Mouse (Mus musculus) C2C12 (cell line): ENCODE measurements around the gene Cyp2w1. TPM values are rescaled to one million over a fixed set of nuclear protein-coding genes. Genes with fewer than 3 reads are reported as not detected.

Experiments
- H3K27me3 ChIP-seq: one replicate; pipeline ENCODE4 v1.6.1; 2011; ENCODE audit not compliant: control insufficient read depth, insufficient read depth, insufficient read length
- H3K36me3 ChIP-seq: one replicate; pipeline ENCODE4 v1.6.1; 2011; ENCODE audit not compliant: control insufficient read depth, insufficient read depth
- H3K4me3 ChIP-seq: one replicate; pipeline ENCODE4 v1.5.1; 2011; ENCODE audit warnings: mild to moderate bottlenecking, control low read depth; ENCODE audit not compliant: poor library complexity, insufficient read depth, severe bottlenecking
- H3K79me2 ChIP-seq: one replicate; pipeline ENCODE4 v1.6.1; 2011; ENCODE audit not compliant: control insufficient read depth, insufficient read depth
- H3K79me3 ChIP-seq: one replicate; pipeline ENCODE4 v1.6.1; 2011; ENCODE audit warnings: low read depth, control low read depth
- H3ac ChIP-seq: one replicate; pipeline ENCODE3; 2011; ENCODE audit warnings: low read depth; ENCODE audit not compliant: control insufficient read depth, insufficient read length
- CEBPB ChIP-seq: IDR thresholded peaks from one replicate; pipeline ENCODE4 v1.6.1; 2011; ENCODE audit warnings: low read depth, mild to moderate bottlenecking, control low read depth, moderate library complexity
- CTCF ChIP-seq: IDR thresholded peaks from one replicate; pipeline ENCODE4 v1.5.1; 2011; ENCODE audit not compliant: control insufficient read depth, insufficient read depth, insufficient read length
- FOSL1 ChIP-seq: IDR thresholded peaks from one replicate; pipeline ENCODE4 v1.8.0; 2011; ENCODE audit warnings: mild to moderate bottlenecking, low read length; ENCODE audit not compliant: poor library complexity, insufficient read depth, severe bottlenecking
- MAX ChIP-seq: IDR thresholded peaks from one replicate; pipeline ENCODE4 v1.6.1; 2011; ENCODE audit warnings: mild to moderate bottlenecking, control low read depth
- MYOD1 ChIP-seq: IDR thresholded peaks from one replicate; pipeline ENCODE4 v1.6.1; 2011; ENCODE audit warnings: low read depth; ENCODE audit not compliant: control insufficient read depth, insufficient read length
- MYOG ChIP-seq: IDR thresholded peaks from one replicate; pipeline ENCODE4 v1.6.1; 2011; ENCODE audit not compliant: control insufficient read depth, insufficient read length; ENCODE audit errors: extremely low read depth
- USF1 ChIP-seq: IDR thresholded peaks from one replicate; pipeline ENCODE4 v1.6.1; 2011; ENCODE audit warnings: low read depth, mild to moderate bottlenecking, control low read depth, moderate library complexity
- microRNA-seq: library from miRNA; unstranded; fragments of <30 nt; microRNA quantifications from one replicate; pipeline ENCODE4, GENCODE M21; 2019; ENCODE audit warnings: borderline microRNAs expressed
- polyA plus RNA-seq: library from polyadenylated mRNA; unstranded; fragments of >200 nt; fragmentation: generic; extraction: Trizol; gene quantifications from one replicate; pipeline ENCODE4 v1.2.1, GENCODE M21; 2012; ENCODE audit warnings: missing spikeins

The Cyp2w1 gene
- polyA plus RNA-seq, 1 experiment, result not detected

- H3K27me3 ChIP-seq, result no peaks in the 10 kb centered on the region
- H3K36me3 ChIP-seq, result no peaks in the 10 kb centered on the region
- no peak overlapping the region for H3ac ChIP-seq
- no peaks in the 10 kb centered on the region for H3K79me2 ChIP-seq
- H3K4me3 ChIP-seq, result no peak overlapping the region
- TF ChIP-seq MYOG (no peak), MAX (no peak), CEBPB (no peak), CTCF (no peak)
- H3K79me3 ChIP-seq, result no peaks in the 10 kb centered on the region
Observed at GRCm38 (mm10) chr5:139405478-139405877, 53.1 kb downstream of the Cyp2w1 start.

GRCm38 (mm10) chr5:139405953-139406352, 53.5 kb downstream of the Cyp2w1 start:
- Histone ChIP-seq H3K36me3 (no peaks in the 10 kb centered on the region), H3K79me2 (no peaks in the 10 kb centered on the region), H3K79me3 (no peaks in the 10 kb centered on the region), H3ac (no peak overlapping the region), H3K27me3 (no peaks in the 10 kb centered on the region), H3K4me3 (no peak overlapping the region)
- TF ChIP-seq USF1, result no peak
- no peak for TF ChIP-seq FOSL1
- TF ChIP-seq CEBPB, result no peak
- no peak for TF ChIP-seq MYOG
- TF ChIP-seq CTCF, result no peak
- TF ChIP-seq MYOD1, result no peak
- TF ChIP-seq MAX, result no peak

Small RNA genes within 50 kb of the gene (microRNA-seq; reads per million reads assigned to microRNA genes)
- gene Mir339, result 349 reads per million, percentile 81 among the genes with 10 or more reads in this experiment

Other genes starting within 250 kb of the Cyp2w1 start
- gene Prkar1b, start 202.6 kb upstream of the Cyp2w1 start, polyA plus RNA-seq, result 1.7 TPM
- gene Dnaaf5, start 202.4 kb upstream of the Cyp2w1 start, polyA plus RNA-seq, result 32.6 TPM
- 39.4 TPM for gene Sun1, start 152.0 kb upstream of the Cyp2w1 start, polyA plus RNA-seq
- gene Get4, start 100.3 kb upstream of the Cyp2w1 start, polyA plus RNA-seq, result 133 TPM
- 0.06 TPM for gene Adap1, start 27.0 kb upstream of the Cyp2w1 start, polyA plus RNA-seq
- gene Cox19, start 1.2 kb upstream of the Cyp2w1 start, polyA plus RNA-seq, result 52.9 TPM
- 1.7 TPM for gene Gpr146, start 25.1 kb downstream of the Cyp2w1 start, polyA plus RNA-seq
- gene C130050O18Rik, start 52.7 kb downstream of the Cyp2w1 start, polyA plus RNA-seq, result 0.20 TPM
- 18.8 TPM for gene Gper1, start 70.5 kb downstream of the Cyp2w1 start, polyA plus RNA-seq
- 31.4 TPM for gene 3110082I17Rik, start 107.9 kb downstream of the Cyp2w1 start, polyA plus RNA-seq
- gene Zfand2a, start 131.9 kb downstream of the Cyp2w1 start, polyA plus RNA-seq, result 23.6 TPM
- gene Uncx, start 190.9 kb downstream of the Cyp2w1 start, polyA plus RNA-seq, result not detected